In the genomic region with DNA sequence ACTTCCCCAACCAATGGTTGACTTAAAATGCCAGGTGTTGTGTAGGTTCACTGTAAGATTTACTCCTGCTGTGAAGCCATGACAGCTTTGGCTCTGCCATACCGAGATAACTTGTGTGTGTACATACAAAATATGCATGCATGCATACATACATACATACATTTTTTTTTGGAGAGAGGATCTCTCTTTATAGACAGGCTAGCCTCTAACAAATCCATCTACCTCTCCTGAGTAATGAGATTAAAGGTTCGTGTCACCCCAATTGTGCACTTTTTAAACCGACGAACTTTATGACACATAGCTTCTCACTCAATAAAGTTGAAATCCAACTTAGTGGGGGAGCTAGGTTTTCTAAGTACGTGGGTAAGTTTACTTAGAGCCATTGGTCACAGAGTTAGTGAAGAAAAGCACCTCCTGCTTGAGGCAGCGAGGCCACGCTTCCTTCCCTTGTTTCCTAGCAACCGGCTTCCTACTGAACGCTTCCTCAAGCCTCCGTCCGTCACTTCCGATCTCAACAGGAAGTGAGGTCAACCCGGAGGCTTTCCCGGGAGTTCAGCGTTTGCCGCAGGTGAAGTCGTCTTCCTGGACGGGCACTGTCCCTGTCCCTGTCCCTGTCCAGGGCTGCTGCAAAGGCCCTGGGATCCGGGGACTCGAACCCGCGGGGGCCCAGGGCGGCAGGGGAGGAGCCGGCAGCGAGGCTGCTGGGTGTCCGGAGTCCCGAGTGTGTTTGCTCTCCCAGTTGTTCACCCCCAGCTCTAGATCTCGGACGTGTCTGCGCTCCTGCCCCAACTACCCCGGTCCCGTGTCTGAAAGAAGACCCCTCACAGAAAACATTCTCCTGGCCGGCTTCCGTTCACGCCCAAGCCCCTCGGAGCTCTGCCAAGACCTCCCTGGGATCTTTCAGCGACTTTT, we compare ENCODE assay signal across 8 mouse cellular contexts. TPM values are rescaled to one million over a fixed set of nuclear protein-coding genes. Genes with fewer than 3 reads are reported as not detected.
DNase-seq lines count a peak whose midpoint lies in the region; ATAC-seq lines count a peak whose summit lies in the region.

A gene (plus strand): TSS at position 519 of the 912 bp plus-strand sequence.

- peaks cover 32% of the 10 kb centered on the region for H3K36me3 ChIP-seq in heart, embryonic 13.5 days
- H3K36me3 ChIP-seq in liver, embryonic 12.5 days = peaks cover 24% of the 10 kb centered on the region
- H3K36me3 ChIP-seq in stomach, embryonic 15.5 days = peaks cover 7% of the 10 kb centered on the region; the same call in 1 of the 2 replicates

- no peaks in the 10 kb centered on the region for H3K27me3 ChIP-seq in heart, embryonic 13.5 days (replicated peaks)
- no peaks in the 10 kb centered on the region for H3K27me3 ChIP-seq in liver, embryonic 12.5 days (replicated peaks)
- H3K27me3 ChIP-seq in stomach, embryonic 15.5 days (replicated peaks) = no peaks in the 10 kb centered on the region

- no peaks in the 10 kb centered on the region; the same call in 1 of the 2 replicates for H3K4me1 ChIP-seq in brown adipose tissue, adult 24 weeks (ENCODE audit: control insufficient read depth, insufficient read depth, insufficient read length, low read length)
- H3K4me1 ChIP-seq in heart, embryonic 13.5 days = peaks cover 9% of the 10 kb centered on the region
- H3K4me1 ChIP-seq in liver, embryonic 12.5 days = peaks cover 8% of the 10 kb centered on the region
- H3K4me1 ChIP-seq in stomach, embryonic 15.5 days = 0 out of 2 replicates have a peak, but pooled peaks cover 5% of the 10 kb centered on the region

- H3K27ac ChIP-seq in brown adipose tissue, adult 24 weeks (replicated peaks; ENCODE audit: low read depth, low read length) = peak within 1 kb of the TSS; percentile 52
- H3K27ac ChIP-seq in heart, embryonic 13.5 days (replicated peaks) = peak within 1 kb of the TSS; percentile 72
- peak within 1 kb of the TSS; percentile 31; the same call in 1 of the 2 replicates for H3K27ac ChIP-seq in liver, embryonic 12.5 days
- H3K27ac ChIP-seq in stomach, embryonic 15.5 days = peak within 1 kb of the TSS; percentile 67

- peak within 1 kb of the TSS; percentile 94 for H3K4me3 ChIP-seq in brown adipose tissue, adult 24 weeks (ENCODE audit: insufficient read depth, low read depth, low read length)
- peak within 1 kb of the TSS; percentile 95 for H3K4me3 ChIP-seq in heart, embryonic 13.5 days
- peak within 1 kb of the TSS; percentile 80 for H3K4me3 ChIP-seq in liver, embryonic 12.5 days
- H3K4me3 ChIP-seq in stomach, embryonic 15.5 days (replicated peaks) = peak within 1 kb of the TSS; percentile 97

- no peaks in the 10 kb centered on the region for H3K9me3 ChIP-seq in heart, embryonic 13.5 days
- no peaks in the 10 kb centered on the region for H3K9me3 ChIP-seq in liver, embryonic 12.5 days (replicated peaks)
- no peaks in the 10 kb centered on the region for H3K9me3 ChIP-seq in stomach, embryonic 15.5 days

- peak; percentile 63; the same call in 1 of the 2 replicates for ATAC-seq in heart, embryonic 13.5 days (ENCODE audit: extremely low read depth, insufficient number of reproducible peaks, low FRiP score, low TSS enrichment)
- peak; percentile 89 for ATAC-seq in liver, embryonic 12.5 days
- ATAC-seq in stomach, embryonic 15.5 days (ENCODE audit: insufficient read depth, low FRiP score, low read depth) = peak; percentile 91

- peak within 1 kb of the TSS; percentile 96 for H3K9ac ChIP-seq in heart, embryonic 13.5 days
- H3K9ac ChIP-seq in liver, embryonic 12.5 days = peak within 1 kb of the TSS; percentile 81
- H3K9ac ChIP-seq in stomach, embryonic 15.5 days = peak within 1 kb of the TSS; percentile 84

- 6% methylated on average over 37 of the region's 37 CpGs for WGBS in heart, embryonic 13.5 days
- WGBS in liver, embryonic 12.5 days (ENCODE audit: insufficient replicate concordance) = 7% methylated on average over 37 of the region's 37 CpGs
- WGBS in stomach, embryonic 15.5 days = 4% methylated on average over 37 of the region's 37 CpGs

- peak; percentile 94 for DNase-seq in CD4-positive, CD25-positive, alpha-beta regulatory T cell, adult 2 months (ENCODE audit: low read depth, low spot score)
- peak; percentile 40 for DNase-seq in fat pad, adult 2 months (ENCODE audit: extremely low read depth, low read depth, low spot score)
- DNase-seq in kidney, postnatal 10 days = peak; percentile 90
- peak; percentile 71 to 73 for DNase-seq in natural killer cell, adult 2 months (ENCODE audit: low spot score in 2 of 2)

- peak within 1 kb of the TSS; percentile 85 for H3K4me2 ChIP-seq in heart, embryonic 13.5 days
- H3K4me2 ChIP-seq in liver, embryonic 12.5 days = peak within 1 kb of the TSS; percentile 79
- H3K4me2 ChIP-seq in stomach, embryonic 15.5 days = peak within 1 kb of the TSS; percentile 67

RNA-seq across cellular contexts. Expression of the gene that starts here (rescaled TPM):
- 8.1 and 10.5 TPM in 2 replicates for polyA plus RNA-seq in brown adipose tissue, adult 24 weeks (2012; ENCODE audit: insufficient read depth, insufficient read length, missing spikeins)
- polyA plus RNA-seq in heart, embryonic 13.5 days (2015; fragmentation: Nextera tagmentation; extraction: Ambion mirVana) = 12.9 and 15.2 TPM in 2 replicates
- polyA plus RNA-seq in liver, embryonic 12.5 days (2016; fragmentation: Nextera tagmentation; extraction: Ambion mirVana) = 11.9 and 12.1 TPM in 2 replicates
- polyA plus RNA-seq in stomach, embryonic 15.5 days (2015; fragmentation: Nextera tagmentation; extraction: Ambion mirVana) = 17.2 and 19.7 TPM in 2 replicates

Comparison
In these comparisons a context has a peak if more than half of its experiments do, and no peak if none do; other contexts are left out.
1. Peak in every context shown above with its lines: DNase-seq, ATAC-seq, H3K4me3 ChIP-seq and H3K27ac ChIP-seq.
2. DNase-seq: peak in every context shown above with its lines; median percentile 94 in CD4-positive, CD25-positive, alpha-beta regulatory T cell, adult 2 months; 90 in kidney, postnatal 10 days; 72 in natural killer cell, adult 2 months; 40 in fat pad, adult 2 months.